28 mouse cellular contexts compared by ENCODE assay signal in genomic region chr3:36536041-36536440, GRCm38 (mm10). TPM values are rescaled to one million over a fixed set of nuclear protein-coding genes. Genes with fewer than 3 reads are reported as not detected.
"Had no signal": no experiment of that assay in that cellular context is flagged by ENCODE, and none has a peak within 500 bp of the region (broad histone marks: within the 10 kb centered on the region; RNA-seq: fewer than 3 reads in every experiment).

No protein-coding gene starts in this region.

- ATAC-seq: hindbrain, postnatal 0 days; intestine, embryonic 16.5 days; liver, embryonic 12.5 days had no signal

- H3K4me3 ChIP-seq: heart, embryonic 10.5 days; heart, embryonic 12.5 days; hindbrain, embryonic 13.5 days; hindbrain, embryonic 15.5 days; kidney, embryonic 15.5 days; limb, embryonic 13.5 days; limb, embryonic 15.5 days; liver, embryonic 12.5 days had no signal

- H3K9ac ChIP-seq: heart, embryonic 12.5 days; hindbrain, embryonic 13.5 days; hindbrain, embryonic 15.5 days; kidney, embryonic 15.5 days; limb, embryonic 13.5 days; limb, embryonic 15.5 days; liver, embryonic 12.5 days had no signal

- H3K27ac ChIP-seq: heart, embryonic 10.5 days; hindbrain, embryonic 13.5 days; hindbrain, embryonic 15.5 days; hindbrain, postnatal 0 days; kidney, embryonic 15.5 days; kidney, postnatal 0 days; limb, embryonic 13.5 days; limb, embryonic 15.5 days; liver, embryonic 12.5 days had no signal

- H3K4me2 ChIP-seq: heart, embryonic 12.5 days; hindbrain, embryonic 13.5 days; hindbrain, embryonic 15.5 days; kidney, embryonic 15.5 days; limb, embryonic 13.5 days; limb, embryonic 15.5 days; liver, embryonic 12.5 days had no signal

- H3K36me3 ChIP-seq: heart, embryonic 10.5 days; heart, embryonic 12.5 days; hindbrain, embryonic 13.5 days; hindbrain, embryonic 15.5 days; kidney, embryonic 15.5 days; limb, embryonic 13.5 days; limb, embryonic 15.5 days; liver, embryonic 12.5 days had no signal

- DNase-seq: gastrocnemius, postnatal 14 days; heart, adult 18-20 months; heart, postnatal 14 days; heart, postnatal 36 days; kidney, adult 11 months; kidney, adult 2 months; kidney, adult 9 months; kidney, postnatal 14 days; kidney, postnatal 36 days; layer of hippocampus, adult 9-11 months; layer of hippocampus, postnatal 36 days; left cerebral cortex, postnatal 4 days had no signal

- H3K27me3 ChIP-seq: heart, embryonic 12.5 days; hindbrain, embryonic 15.5 days; limb, embryonic 15.5 days had no signal

- H3K9me3 ChIP-seq: heart, embryonic 10.5 days; heart, embryonic 12.5 days; hindbrain, embryonic 13.5 days; hindbrain, embryonic 15.5 days; kidney, embryonic 15.5 days; limb, embryonic 13.5 days; limb, embryonic 15.5 days; liver, embryonic 12.5 days had no signal

RNA-seq across cellular contexts. Expression of gene Gm11549, which starts 14.4 kb away (rescaled TPM):
- total RNA-seq: gastrocnemius, adult 8-10 months; heart, adult 18-20 months; heart, adult 8-10 months; heart, postnatal 14 days; heart, postnatal 36 days; hematopoietic stem cell, adult 5-6 weeks; liver, adult 2 months had no signal
- polyA plus RNA-seq: heart, embryonic 10.5 days; kidney, adult 2 months; kidney, postnatal 0 days; limb, embryonic 11.5 days; liver, adult 2 months; liver, embryonic 12.5 days had no signal
